Mouse (Mus musculus): ENCODE data around the gene Myo1g. TPM values are rescaled to one million over a fixed set of nuclear protein-coding genes. Genes with fewer than 3 reads are reported as not detected.

Myo1g gene
- total and polyA plus RNA-seq, 2 experiments from 2014 or later: 0.62 to 1.5 TPM

- Histone ChIP-seq H3K4me3 (ENCODE audit: low read depth, low read length) (no peak overlapping the region), H3K4me1 (ENCODE audit: insufficient read depth, low read length) (no peaks in the 10 kb centered on the region; the same call in 1 of the 2 replicates)
- 22% methylated on average over 4 of the region's 4 CpGs for WGBS
Observed at GRCm38 (mm10) chr11:6465122-6465521, 55.6 kb downstream of the Myo1g start.

GRCm38 (mm10) chr11:6463159-6463837, 57.5 kb downstream of the Myo1g start:
- 86% methylated on average over 6 of the region's 6 CpGs for WGBS
- no peaks in the 10 kb centered on the region for H3K4me1 ChIP-seq (ENCODE audit: insufficient read depth, low read length)
- TF ChIP-seq CTCF (IDR thresholded peaks at IDR 0.05): peak; percentile 5; the same call in 1 of the 2 replicates
- H3K4me2 ChIP-seq (ENCODE audit: low read depth, low read length, poor library complexity, severe bottlenecking): no peak overlapping the region
- no peaks in the 10 kb centered on the region for H3K9me3 ChIP-seq (ENCODE audit: low read length)
- no peak for DNase-seq (ENCODE audit: low spot score)
- ATAC-seq (ENCODE audit: low FRiP score): no peak
- H3K27me3 ChIP-seq (ENCODE audit: insufficient read depth, low read length): no peaks in the 10 kb centered on the region
- no peak overlapping the region for H3K27ac ChIP-seq (ENCODE audit: low read depth, low read length)
- H3K4me3 ChIP-seq (ENCODE audit: low read depth, low read length): no peak overlapping the region
- H3K36me3 ChIP-seq (ENCODE audit: insufficient read depth, low read length): 0 out of 2 replicates have a peak, but pooled peaks cover 6% of the 10 kb centered on the region
- no peak overlapping the region for H3K9ac ChIP-seq (replicated peaks; ENCODE audit: low read length, poor library complexity, severe bottlenecking)

More at GRCm38 (mm10) chr11:6465122-6465521, 55.6 kb downstream of the Myo1g start:
- DNase-seq (ENCODE audit: low spot score): peak; percentile 94
- TF ChIP-seq CTCF (IDR thresholded peaks at IDR 0.05): peak; percentile 81
- Histone ChIP-seq H3K9me3 (ENCODE audit: low read length) (no peaks in the 10 kb centered on the region), H3K9ac (replicated peaks; ENCODE audit: low read length, poor library complexity, severe bottlenecking) (no peak overlapping the region), H3K36me3 (ENCODE audit: insufficient read depth, low read length) (0 out of 2 replicates have a peak, but pooled peaks cover 6% of the 10 kb centered on the region), H3K27ac (ENCODE audit: low read depth, low read length) (no peak overlapping the region), H3K4me2 (ENCODE audit: low read depth, low read length, poor library complexity, severe bottlenecking) (no peak overlapping the region), H3K27me3 (ENCODE audit: insufficient read depth, low read length) (no peaks in the 10 kb centered on the region)
- peak; percentile 77 for ATAC-seq (ENCODE audit: low FRiP score)

Small RNA genes lying within 50 kb of the gene (microRNA-seq; reads per million reads assigned to microRNA genes)
- gene Gm22123 (ENCODE audit: borderline number of aligned reads): not detected

Other genes starting within 250 kb of the Myo1g start
- gene Tmed4, start 246.1 kb downstream of the Myo1g start, total RNA-seq (2014; rRNA removed): 69.9 and 92.7 TPM in 2 replicates
- gene Tmed4, start 246.1 kb downstream of the Myo1g start, polyA plus RNA-seq (2015; fragmentation: Nextera tagmentation; extraction: Ambion mirVana): 90.1 and 98.9 TPM in 2 replicates
- gene Ogdh, start 229.3 kb downstream of the Myo1g start, total RNA-seq (2014; rRNA removed): 124 and 134 TPM in 2 replicates
- gene Ogdh, start 229.3 kb downstream of the Myo1g start, polyA plus RNA-seq (2015; fragmentation: Nextera tagmentation; extraction: Ambion mirVana): 136 and 139 TPM in 2 replicates
- gene Zmiz2, start 131.9 kb downstream of the Myo1g start, total RNA-seq (2014; rRNA removed): 139 and 153 TPM in 2 replicates
- 33.7 and 36.0 TPM in 2 replicates for gene Zmiz2, start 131.9 kb downstream of the Myo1g start, polyA plus RNA-seq (2015; fragmentation: Nextera tagmentation; extraction: Ambion mirVana)
- gene Ppia, start 105.5 kb downstream of the Myo1g start, total RNA-seq (2014; rRNA removed): 2,296 and 2,489 TPM in 2 replicates
- 5,099 and 5,106 TPM in 2 replicates for gene Ppia, start 105.5 kb downstream of the Myo1g start, polyA plus RNA-seq (2015; fragmentation: Nextera tagmentation; extraction: Ambion mirVana)
- 46.2 and 57.2 TPM in 2 replicates for gene H2afv, start 76.5 kb downstream of the Myo1g start, total RNA-seq (2014; rRNA removed)
- 133 and 142 TPM in 2 replicates for gene H2afv, start 76.5 kb downstream of the Myo1g start, polyA plus RNA-seq (2015; fragmentation: Nextera tagmentation; extraction: Ambion mirVana)
- 38.0 and 45.1 TPM in 2 replicates for gene Purb, start 45.0 kb downstream of the Myo1g start, total RNA-seq (2014; rRNA removed)
- gene Purb, start 45.0 kb downstream of the Myo1g start, polyA plus RNA-seq (2015; fragmentation: Nextera tagmentation; extraction: Ambion mirVana): 12.2 and 14.2 TPM in 2 replicates
- 45.6 and 71.3 TPM in 2 replicates for gene Ccm2, start 25.9 kb upstream of the Myo1g start, total RNA-seq (2014; rRNA removed)
- gene Ccm2, start 25.9 kb upstream of the Myo1g start, polyA plus RNA-seq (2015; fragmentation: Nextera tagmentation; extraction: Ambion mirVana): 64.3 and 67.1 TPM in 2 replicates
- gene Nacad, start 85.1 kb upstream of the Myo1g start, total RNA-seq (2014; rRNA removed): 86.9 and 92.3 TPM in 2 replicates
- gene Nacad, start 85.1 kb upstream of the Myo1g start, polyA plus RNA-seq (2015; fragmentation: Nextera tagmentation; extraction: Ambion mirVana): 67.6 and 68.0 TPM in 2 replicates
- gene Tbrg4, start 105.1 kb upstream of the Myo1g start, total RNA-seq (2014; rRNA removed): 35.1 and 46.6 TPM in 2 replicates
- gene Tbrg4, start 105.1 kb upstream of the Myo1g start, polyA plus RNA-seq (2015; fragmentation: Nextera tagmentation; extraction: Ambion mirVana): 31.3 and 31.4 TPM in 2 replicates
- not detected in 2 replicates for gene Wap, start 117.7 kb upstream of the Myo1g start, total RNA-seq (2014; rRNA removed)
- gene Wap, start 117.7 kb upstream of the Myo1g start, polyA plus RNA-seq (2015; fragmentation: Nextera tagmentation; extraction: Ambion mirVana): not detected in 2 replicates
- 16.1 and 25.0 TPM in 2 replicates for gene Ramp3, start 137.6 kb upstream of the Myo1g start, total RNA-seq (2014; rRNA removed)
- 14.8 and 15.6 TPM in 2 replicates for gene Ramp3, start 137.6 kb upstream of the Myo1g start, polyA plus RNA-seq (2015; fragmentation: Nextera tagmentation; extraction: Ambion mirVana)

All from midbrain, postnatal 0 days (tissue).